Mouse (Mus musculus): ENCODE measurements around the gene Kcnh7.

Kcnh7 gene

DNA sequence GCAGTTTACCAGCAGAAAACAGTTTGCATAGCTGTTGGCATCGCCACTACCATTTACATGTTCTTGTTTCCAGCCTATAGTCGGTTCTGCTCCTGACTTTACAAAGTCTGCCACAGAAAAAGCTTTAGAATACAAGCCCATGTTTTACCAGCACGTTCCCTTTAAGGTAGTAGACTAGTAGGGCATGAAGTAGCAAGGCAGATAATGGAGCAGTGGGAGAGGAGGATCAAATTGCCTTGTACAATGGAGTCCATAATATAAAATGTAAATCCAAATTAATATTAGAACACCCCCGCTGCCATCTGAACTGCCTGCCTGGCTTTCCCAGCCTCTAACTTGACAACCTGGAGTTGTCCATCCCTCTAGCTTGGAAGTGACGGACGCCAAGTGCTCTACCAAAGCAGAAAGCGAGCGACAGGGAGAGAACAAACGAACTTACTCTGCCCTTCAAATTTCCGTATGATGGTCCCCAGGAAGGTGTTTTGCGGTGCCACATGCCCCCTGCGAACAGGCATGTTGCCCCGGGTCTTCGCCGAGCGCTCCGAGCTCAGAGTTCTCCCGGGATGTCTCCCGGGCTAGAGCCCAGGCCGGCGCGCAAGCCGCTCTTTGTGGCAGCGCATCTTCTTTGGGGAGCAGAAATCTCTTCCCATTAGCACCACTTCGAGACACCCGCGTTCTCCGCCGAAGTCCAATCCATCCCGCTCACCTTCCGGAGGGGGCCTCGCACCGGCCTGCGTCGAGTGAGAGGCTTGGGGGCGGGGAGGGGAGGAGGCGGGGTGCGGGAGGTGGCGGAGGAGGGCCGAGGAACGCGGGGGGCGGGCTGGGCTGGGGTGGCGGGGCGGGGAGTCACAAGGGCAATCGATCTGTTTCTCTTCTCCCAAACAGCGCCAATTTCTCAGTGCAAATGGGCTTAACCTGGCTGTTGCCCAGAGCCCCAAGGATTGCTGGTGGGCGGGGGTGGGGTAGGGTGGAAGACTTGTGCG is at the start of gene Kcnh7:
Gene Kcnh7 (minus strand): TSS at position 725 of the 983 bp plus-strand sequence.
- DNase-seq (ENCODE audit: low spot score in 2 of 2): peak; percentile 8 to 26

DNA sequence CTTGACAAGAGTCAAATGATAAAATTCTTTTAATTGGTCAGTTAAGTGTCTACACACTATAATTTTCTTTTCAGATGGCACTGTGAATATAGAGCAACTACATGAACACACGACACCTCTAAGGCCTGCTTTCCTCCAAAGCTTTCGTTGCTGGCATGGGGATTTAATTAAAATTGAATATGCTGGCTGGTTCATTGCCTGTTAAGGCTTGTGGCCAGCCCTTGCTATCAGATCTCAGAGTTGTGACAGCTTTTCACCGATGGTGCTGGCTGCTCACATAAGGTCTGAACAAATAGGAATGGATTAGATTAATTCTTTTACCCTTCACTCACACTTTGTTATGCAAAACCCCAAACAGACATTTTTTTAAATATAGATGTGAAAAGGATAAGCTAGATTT is 23.3 kb upstream of the Kcnh7 start:
- DNase-seq (ENCODE audit: low spot score in 2 of 2): no peak

DNA sequence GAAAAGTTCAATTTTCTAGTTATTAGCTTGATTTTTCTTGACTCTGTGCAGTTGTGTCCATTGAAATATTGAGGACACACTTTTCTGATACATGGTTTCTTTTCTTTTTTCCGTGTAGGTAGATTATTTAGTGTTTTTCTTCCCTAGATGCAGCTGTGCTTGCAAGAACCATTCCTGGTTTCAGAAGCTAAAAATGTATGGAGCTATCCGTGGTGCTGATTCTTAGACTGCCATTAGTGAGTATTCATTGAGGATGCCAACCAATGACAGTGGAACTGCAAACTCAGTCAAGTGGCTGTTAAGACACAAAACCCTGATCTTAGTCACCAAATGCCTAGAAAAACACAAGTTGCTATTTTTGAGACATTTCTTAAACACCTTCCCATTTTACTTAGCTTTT is 1.9 kb upstream of the Kcnh7 start:
- DNase-seq (ENCODE audit: low spot score in 2 of 2): no peak

DNA sequence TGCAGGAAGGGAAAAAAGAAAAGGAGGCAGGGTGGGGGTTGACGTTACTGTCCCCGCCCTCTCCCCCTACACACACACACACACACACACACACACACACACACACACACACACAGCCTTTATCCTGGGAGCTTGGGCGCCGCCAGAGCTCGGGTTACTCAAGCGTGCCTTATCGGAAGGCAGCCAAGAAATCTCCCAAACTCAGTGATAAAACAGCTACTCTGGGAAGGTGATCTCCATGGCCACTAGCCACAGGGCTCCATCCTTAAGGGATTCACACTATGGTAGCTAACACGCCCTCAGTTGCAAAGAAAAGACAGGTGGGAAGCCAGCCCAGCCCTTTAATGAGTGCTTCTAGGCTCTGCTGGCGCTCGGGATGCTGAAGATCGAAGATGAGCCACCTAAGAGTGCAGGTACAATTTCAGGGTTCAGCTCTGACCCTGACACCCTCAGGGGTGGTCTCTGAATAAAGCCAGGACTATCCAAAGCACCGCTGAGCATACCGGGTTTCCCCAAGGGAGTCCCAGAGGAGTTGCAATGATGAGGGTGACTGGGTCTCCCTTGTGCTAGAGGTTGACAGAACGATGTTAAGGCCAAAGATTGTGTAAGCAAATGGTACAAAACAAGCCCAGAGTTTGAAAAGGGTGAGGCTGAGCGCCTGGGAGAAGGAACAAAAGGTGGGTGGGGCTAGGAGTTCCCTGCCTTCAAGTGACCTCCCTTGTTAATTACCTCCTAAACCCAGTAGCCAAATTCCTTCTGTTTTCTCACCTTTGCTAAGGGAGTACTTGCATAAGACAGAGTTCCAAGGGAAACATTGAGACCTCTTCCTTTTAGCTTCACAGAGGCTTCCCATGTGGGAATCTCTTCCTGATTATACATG is 704 bp upstream of the Kcnh7 start:
- peak; percentile 46 to 48 for DNase-seq (ENCODE audit: low spot score in 2 of 2)

DNA sequence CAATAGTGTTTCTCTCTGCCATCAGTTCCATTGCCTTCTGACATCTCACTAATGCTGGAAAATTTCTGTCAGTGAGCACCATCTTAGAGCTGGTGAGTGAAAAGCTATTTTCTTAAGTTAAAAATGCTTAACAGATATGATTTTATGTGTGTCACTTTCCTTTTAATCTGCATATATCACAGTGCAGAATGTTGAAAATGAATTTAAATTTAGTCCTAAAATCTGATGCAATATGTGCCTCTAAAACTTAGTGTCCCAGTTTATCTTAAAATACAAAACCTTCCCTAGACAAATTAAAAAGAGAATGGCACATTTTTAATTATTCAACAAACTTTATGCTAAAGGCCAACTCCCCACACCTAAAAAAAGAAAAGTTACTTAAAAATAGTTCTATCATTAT is 30.4 kb downstream of the Kcnh7 start:
- no peak for DNase-seq (ENCODE audit: low spot score in 2 of 2)

DNA sequence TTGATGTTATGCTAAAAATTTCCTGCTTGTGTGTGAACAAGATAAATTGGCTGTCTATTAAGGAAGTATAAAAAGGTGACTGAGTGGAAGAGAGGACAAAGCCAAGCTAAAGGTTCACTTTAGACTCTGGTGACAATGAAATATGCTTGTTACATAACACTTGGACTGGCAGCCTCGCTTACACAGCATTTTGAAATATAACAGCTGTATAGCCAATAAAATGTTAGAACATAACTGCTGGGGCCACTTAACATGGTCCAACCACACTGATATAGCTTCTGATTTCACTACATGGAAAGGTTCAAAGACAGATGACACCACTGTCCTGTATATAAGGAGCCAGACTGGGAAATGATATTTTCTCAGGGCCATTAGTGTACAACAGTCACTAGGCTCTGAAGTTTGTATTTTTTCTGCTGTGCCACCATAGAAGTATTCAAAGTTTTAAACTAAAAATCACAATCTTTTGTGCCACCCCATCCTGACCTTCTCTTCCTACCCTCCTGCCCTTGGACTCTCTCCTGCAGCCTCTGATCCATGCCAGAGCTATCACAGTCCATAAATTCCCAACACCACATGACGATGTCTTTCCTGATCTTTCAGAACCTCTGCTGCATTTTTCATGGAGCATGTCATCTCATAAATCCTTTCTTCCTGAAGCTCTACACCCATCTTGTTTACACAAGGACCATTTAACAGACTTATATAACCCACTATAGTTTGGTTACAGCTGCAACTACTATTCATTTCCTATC is 56.1 kb downstream of the Kcnh7 start:
- DNase-seq (ENCODE audit: low spot score in 2 of 2): no peak

DNA sequence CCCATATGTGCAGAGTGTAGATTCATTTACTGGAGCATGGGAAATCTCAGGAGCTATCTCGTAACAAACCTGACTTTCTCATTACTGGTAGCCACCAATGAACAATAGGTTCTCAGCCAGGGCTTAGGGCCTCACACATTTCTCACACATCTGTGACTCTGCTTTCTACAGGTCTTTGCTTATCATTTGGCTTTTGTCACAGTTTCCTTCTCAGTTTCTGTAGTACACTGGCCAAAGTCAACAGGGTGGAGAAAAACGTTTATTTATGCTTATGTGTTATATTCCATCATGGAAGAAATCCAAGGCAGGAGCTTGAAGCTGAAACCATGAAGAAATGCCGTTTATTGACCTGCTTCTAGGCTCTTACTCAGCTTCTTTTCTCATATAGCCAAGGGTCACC is 63.8 kb downstream of the Kcnh7 start:
- no peak for DNase-seq (ENCODE audit: low spot score in 2 of 2)

DNA sequence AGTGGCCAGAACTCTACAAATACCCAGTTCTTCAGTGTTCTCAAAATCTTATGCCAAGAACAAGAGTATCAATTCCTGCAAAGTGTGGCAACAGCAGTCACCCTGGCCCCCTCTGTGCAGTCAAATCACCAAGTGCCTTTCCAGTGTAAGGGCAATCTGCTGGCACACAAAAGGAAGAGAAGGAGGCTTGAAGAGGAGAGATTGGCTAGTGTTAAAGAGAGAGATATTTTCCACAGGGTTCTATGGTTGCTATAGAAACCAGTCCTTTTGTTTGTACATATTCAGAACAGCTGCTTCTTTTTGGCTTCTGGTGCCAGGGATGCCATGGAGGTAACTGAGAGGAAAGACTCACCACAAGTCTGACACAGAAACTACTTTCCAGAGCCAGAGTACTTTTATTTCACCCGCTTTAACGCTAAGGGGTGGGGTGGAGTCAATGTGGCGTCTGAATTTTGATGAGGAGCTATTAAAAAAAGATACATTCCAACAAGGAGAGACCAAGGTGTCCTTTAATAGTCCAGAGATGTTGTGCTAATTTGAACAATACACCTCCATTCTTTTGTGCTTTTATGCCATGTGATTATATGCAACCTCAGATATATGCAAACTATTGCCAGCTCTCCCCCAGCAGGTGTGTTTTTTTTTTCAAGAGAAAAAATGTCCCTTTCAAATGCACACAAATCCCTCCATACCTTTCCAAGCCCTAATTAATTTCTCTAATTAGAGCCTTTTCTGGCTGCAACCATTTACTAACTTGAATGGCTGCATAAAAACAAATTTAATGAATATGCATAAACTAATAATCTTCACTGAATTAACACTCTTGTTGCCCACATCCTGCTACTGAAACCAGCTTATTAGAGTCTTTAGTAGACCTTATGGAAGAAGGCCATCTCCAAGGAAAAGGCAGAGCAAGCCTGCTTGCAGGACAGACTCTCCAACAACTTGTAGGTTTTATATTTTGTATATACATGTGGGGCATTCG is 66.6 kb downstream of the Kcnh7 start:
- DNase-seq (ENCODE audit: low spot score in 2 of 2): no peak

DNA sequence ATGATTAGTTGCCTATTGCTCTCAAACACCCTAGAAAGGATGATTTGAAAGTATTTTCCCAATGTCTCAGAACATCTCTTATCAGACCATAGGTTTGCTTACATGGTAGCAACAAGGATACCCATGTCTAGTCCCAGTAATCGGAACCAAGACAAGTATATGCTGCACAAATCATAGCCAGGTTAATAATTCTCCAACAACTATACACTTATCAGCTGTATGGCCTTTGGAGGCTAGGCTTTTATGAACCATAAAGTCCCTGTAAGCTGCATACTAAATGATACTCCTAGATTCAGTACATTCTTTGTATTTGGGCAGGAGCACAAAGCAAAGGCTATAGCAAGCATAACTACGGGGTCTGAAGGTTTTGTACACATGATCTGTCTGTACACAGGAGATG is 78.1 kb downstream of the Kcnh7 start:
- no peak for DNase-seq (ENCODE audit: low spot score in 2 of 2)

DNA sequence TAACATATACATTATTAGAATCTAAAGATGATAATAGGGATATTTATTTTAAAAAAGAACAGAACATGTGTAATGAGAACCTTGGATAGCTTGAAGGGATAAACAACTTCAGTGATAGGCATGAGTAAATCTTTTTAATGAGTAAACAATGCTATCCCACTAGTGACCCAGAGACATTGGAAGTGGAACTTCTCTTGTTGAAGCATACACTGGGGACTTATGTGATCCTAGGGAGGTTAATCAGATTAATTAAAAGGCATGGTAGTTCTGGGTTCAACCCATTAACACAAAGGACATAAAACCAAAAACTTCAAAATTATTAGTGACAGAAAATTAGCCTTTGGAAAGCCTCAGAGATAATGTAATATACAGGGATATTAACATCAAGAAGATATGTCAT is 84.4 kb downstream of the Kcnh7 start:
- no peak for DNase-seq (ENCODE audit: low spot score in 2 of 2)

DNA sequence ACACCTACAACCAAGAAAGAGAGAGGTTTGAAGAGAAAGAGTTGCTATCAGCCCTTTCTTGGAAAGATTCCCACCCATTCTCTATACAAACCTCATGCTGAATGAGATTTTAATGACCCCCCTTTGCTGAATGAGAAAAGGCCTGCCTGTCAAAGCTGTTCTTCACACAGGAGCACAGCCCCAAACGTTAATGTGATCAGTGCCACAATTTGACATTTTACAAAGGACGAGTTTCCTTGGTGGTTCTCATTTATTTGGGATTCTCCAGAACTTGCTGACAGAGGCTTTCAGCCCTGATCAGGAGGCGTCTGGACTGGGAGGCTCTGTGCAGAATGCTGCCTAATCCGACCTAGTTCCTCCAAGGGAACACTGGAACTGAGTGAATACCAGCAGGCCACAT is 92.3 kb downstream of the Kcnh7 start:
- no peak for DNase-seq (ENCODE audit: low spot score in 2 of 2)

DNA sequence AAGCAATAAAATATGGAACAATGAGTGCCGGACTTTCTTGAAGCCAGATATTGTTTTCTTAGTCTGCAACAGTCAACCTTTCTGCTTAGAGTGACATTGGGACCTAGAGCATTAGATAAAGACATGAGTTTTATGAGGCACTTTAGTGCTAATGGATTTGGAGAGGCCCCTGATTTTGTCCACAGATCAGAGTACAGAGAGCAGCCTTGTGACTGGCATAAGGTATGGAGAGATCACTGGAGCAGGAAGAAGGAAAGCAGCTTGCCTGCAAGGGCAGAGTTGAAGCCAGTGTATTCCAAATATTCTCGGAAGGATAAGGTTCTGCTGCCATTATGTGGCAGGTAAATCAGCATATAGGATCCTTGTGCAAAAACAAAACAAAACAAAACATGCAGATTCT is 93.6 kb downstream of the Kcnh7 start:
- DNase-seq (ENCODE audit: low spot score in 2 of 2): no peak

DNA sequence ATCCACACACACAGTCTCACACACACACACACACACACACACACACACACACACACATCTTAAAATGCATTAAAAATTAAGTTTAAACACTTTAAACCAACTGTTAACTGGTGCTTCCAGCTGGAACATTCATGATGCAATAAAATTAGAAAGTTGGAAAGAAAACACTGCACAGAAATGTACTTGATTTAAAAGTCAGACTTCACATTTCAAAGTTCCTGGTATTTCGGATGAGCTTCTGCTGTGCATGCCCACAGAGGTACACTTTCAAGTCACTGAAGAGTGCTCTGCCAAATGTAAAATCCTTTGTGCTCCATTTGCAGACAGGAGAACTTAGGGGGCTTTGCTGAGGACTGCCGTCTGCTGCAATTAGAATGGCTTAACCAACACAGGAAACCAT is 125.7 kb downstream of the Kcnh7 start:
- no peak for DNase-seq (ENCODE audit: low spot score in 2 of 2)

DNA sequence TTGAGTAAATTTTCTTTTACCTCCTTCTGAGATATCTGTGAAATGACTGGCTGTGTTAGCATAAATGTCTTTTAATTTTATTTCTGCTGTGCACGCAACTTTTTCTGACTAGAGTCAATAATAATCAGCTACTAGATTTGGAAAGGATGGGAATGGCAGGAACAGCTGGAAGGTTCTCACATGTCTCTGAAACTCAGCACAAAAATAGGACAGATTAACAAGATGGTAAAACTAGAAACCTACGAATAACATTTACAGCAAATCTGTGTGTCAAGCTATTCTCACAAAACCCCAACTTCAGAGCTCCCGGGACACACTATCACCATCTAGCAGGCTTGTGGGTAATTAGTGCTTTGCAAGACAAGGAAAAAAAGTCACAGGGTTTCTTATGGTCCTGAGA is 134.2 kb downstream of the Kcnh7 start:
- peak in 1 of 2 experiments; percentile 13 for DNase-seq (ENCODE audit: low spot score in 2 of 2)

DNA sequence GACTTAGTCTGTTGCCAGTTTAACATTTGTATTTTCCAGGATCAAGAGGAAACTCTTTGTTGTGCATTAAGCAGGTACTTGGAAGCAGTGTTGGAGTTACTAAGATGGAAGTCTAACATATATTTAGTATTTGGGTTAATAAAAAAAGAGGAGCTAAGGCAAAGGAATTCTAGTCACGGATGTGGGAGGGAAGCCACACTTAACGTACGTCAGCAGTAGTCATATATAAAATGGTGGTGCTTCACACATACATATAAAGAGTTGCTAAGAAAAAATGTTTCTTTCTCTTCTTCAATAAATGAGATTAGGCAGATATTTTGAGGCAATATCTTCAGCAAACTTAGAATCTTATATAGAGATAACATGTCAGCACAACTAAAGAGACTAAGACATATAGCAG is 144.4 kb downstream of the Kcnh7 start:
- DNase-seq (ENCODE audit: low spot score in 2 of 2): no peak

DNA sequence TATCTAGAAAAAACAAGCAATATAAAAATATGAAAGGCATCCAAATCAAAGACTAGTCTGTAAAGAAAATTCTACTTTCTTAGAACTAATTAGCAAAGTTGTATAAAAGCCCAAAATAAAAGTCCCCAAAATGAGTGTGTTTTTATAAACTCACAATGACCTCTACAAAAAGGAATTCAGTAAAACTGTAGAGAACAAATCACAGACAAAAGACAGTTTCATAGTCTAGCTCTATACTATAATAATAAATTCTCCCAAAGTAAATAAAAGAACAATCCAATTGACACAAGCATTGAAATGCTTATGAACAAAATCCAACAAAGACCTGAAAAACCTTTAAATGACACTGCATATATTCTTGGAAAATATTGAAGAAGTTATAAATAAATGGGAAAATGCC is 169.2 kb downstream of the Kcnh7 start:
- no peak for DNase-seq (ENCODE audit: low spot score in 2 of 2)

DNA sequence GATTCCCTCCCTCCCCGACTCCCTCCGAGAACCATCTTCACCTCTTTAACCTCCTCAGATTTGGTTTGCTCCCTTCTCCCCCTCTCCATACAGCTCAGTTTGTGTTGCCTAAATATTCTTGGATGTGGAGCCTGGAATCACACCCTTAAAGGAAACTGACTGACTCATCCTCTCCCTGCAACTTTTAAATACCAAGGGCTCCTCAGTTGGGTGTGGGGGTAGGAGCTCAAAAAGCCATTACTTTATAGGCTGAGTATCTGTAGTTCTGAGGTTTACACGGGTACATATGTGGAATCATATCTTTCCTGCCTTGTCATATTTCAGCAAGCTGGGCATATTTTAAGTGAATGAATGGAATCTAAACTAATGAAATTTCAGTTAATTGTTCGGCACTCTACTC is 174.9 kb downstream of the Kcnh7 start:
- DNase-seq (ENCODE audit: low spot score in 2 of 2): no peak

DNA sequence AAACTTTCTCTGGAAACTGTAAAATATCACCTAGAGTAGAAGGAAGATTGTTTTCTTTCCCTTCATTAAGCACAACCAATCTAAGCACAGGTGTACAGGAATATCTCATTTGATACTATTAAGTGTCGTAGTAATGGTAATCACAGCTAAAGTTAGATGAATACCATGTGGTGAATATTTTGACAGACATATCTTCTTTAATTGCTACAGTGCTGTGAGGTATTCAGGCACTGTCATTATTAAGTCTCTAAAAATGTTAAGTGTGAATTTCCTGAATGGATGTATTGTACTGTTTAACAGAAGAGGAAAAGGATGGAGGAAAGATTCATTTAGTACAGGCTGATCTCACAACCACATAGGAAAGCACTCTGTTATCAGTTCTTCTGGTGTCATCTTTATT is 181.3 kb downstream of the Kcnh7 start:
- no peak for DNase-seq (ENCODE audit: low spot score in 2 of 2)

DNA sequence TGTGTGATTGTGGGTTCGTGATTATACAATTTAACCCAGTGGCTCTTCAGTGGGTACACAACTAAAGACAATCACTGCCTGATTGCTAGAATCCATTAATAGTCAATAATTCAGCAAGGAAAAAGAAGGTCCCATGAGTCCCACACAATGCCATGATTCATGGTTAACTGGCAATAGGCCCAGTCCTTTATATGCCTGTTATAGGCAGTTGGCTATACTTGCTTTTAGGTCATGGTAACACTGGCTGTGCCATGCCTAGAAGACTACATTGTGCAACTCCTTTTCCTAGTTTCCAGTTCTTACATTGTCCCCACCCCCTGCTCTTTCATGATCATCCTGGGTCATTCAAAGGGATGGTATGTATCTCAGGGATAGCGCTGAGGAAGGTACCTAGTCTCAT is 186.4 kb downstream of the Kcnh7 start:
- DNase-seq (ENCODE audit: low spot score in 2 of 2): no peak

DNA sequence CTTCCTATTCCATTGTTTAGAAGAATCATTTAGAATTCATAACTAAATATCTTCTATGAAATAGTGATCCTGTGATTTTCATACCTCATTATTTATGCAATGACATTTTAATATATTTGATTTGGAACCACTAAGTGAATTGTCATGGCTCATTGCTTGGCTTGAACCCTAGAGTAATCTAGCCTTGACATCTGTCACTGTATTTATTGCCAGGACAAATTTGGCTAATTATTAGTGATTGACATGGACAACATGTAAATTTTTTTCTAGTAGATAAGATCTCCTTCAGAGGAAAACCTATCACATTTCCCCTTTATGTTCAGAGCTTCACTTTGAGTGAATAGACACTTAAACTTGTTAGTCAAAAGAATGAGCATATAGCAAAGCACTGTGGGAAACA is 195.5 kb downstream of the Kcnh7 start:
- no peak for DNase-seq (ENCODE audit: low spot score in 2 of 2)

DNA sequence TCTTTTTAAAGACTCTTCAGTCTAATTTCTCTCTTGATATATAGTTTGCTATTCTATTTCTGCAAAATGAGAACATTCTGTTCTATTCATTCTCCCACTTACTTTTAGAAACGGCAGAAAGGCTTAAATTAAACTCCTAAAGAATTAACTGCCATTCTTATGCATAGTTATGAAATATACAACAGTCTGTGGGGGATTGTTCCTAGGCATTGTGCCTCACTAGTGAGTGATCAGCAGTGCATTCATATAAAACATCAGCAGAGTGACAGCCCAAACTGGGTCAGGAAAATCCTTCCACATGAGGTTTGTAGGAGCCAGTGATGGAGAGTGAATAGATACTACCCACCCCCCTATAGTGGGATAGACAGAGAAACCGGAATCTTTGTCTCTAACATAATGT is 200.2 kb downstream of the Kcnh7 start:
- peak in 1 of 2 experiments; percentile 14 for DNase-seq (ENCODE audit: low spot score in 2 of 2)
